Mouse (Mus musculus): ENCODE measurements around the gene Trpc4ap. TPM values are rescaled to one million over a fixed set of nuclear protein-coding genes. Genes with fewer than 3 reads are reported as not detected.
"Not testable (repeated sequence)": the region's sequence is repeated elsewhere in the genome, so short reads cannot be mapped to it uniquely, and the experiment has no call there.

Gene Trpc4ap
- total RNA-seq (2014; rRNA removed) (53.4 and 65.6 TPM in 2 replicates), polyA plus RNA-seq (2012; rRNA removed) (101 and 114 TPM in 2 replicates)

GRCm38 (mm10) chr2:155691723-155692493 lies at the start of gene Trpc4ap:
TSS of gene Trpc4ap (minus strand) at chr2:155692384.
- H3K36me3 ChIP-seq (ENCODE audit: control insufficient read depth, insufficient read depth, low read length) = no peaks in the 10 kb centered on the region
- H3K79me2 ChIP-seq (ENCODE audit: control insufficient read depth, insufficient read depth, low read length) = peaks cover 26% of the 10 kb centered on the region; the same call in 1 of the 2 replicates
- peak; percentile 79 for DNase-seq (ENCODE audit: extremely low read depth, low read depth, low spot score)
- WGBS = under 1% methylated on average over 72 of the region's 72 CpGs
- peak within 1 kb of the TSS; percentile 95 for H3K4me3 ChIP-seq (ENCODE audit: insufficient read depth, low read depth, low read length)
- peaks cover 20% of the 10 kb centered on the region for H3K4me1 ChIP-seq (ENCODE audit: control insufficient read depth, insufficient read depth, low read length)
- peak within 1 kb of the TSS; percentile 97 for H3K9ac ChIP-seq (ENCODE audit: low read depth, low read length)
- peak within 1 kb of the TSS; percentile 88 for H3K27ac ChIP-seq (replicated peaks; ENCODE audit: insufficient read depth, low read depth, low read length)
- TF ChIP-seq POLR2A (IDR thresholded peaks at IDR 0.05; ENCODE audit: extremely low read depth, insufficient read depth, low read length) (peak; percentile 80), CTCF (IDR thresholded peaks at IDR 0.05; ENCODE audit: low read depth, low read length) (peak; percentile 96)
- H3K27me3 ChIP-seq (ENCODE audit: control insufficient read depth, insufficient read depth, low read length) = no peaks in the 10 kb centered on the region

- no peaks in the 10 kb centered on the region for H3K36me3 ChIP-seq (ENCODE audit: control insufficient read depth, insufficient read depth, low read length)
- H3K4me1 ChIP-seq (ENCODE audit: control insufficient read depth, insufficient read depth, low read length) = no peaks in the 10 kb centered on the region
- DNase-seq (ENCODE audit: extremely low read depth, low read depth, low spot score) = no peak
- 79% methylated on average over 9 of the region's 9 CpGs for WGBS
- no peak overlapping the region for H3K4me3 ChIP-seq (ENCODE audit: insufficient read depth, low read depth, low read length)
- no peak overlapping the region for H3K9ac ChIP-seq (ENCODE audit: low read depth, low read length)
- no peaks in the 10 kb centered on the region for H3K79me2 ChIP-seq (ENCODE audit: control insufficient read depth, insufficient read depth, low read length)
- H3K27me3 ChIP-seq (ENCODE audit: control insufficient read depth, insufficient read depth, low read length) = no peaks in the 10 kb centered on the region
- no peak overlapping the region for H3K27ac ChIP-seq (replicated peaks; ENCODE audit: insufficient read depth, low read depth, low read length)
- no peak for TF ChIP-seq CTCF (IDR thresholded peaks at IDR 0.05; ENCODE audit: low read depth, low read length)
- TF ChIP-seq POLR2A (IDR thresholded peaks at IDR 0.05; ENCODE audit: extremely low read depth, insufficient read depth, low read length) = no peak
Observed at GRCm38 (mm10) chr2:155737803-155738202, 45.6 kb upstream of the Trpc4ap start.

GRCm38 (mm10) chr2:155736936-155737335 lies 44.8 kb upstream of the Trpc4ap start:
- no peaks in the 10 kb centered on the region for H3K36me3 ChIP-seq (ENCODE audit: control insufficient read depth, insufficient read depth, low read length)
- H3K79me2 ChIP-seq (ENCODE audit: control insufficient read depth, insufficient read depth, low read length) = no peaks in the 10 kb centered on the region
- 77% methylated on average over 6 of the region's 6 CpGs for WGBS
- no peak overlapping the region for H3K9ac ChIP-seq (ENCODE audit: low read depth, low read length)
- no peaks in the 10 kb centered on the region for H3K27me3 ChIP-seq (ENCODE audit: control insufficient read depth, insufficient read depth, low read length)
- H3K27ac ChIP-seq (replicated peaks; ENCODE audit: insufficient read depth, low read depth, low read length) = no peak overlapping the region
- DNase-seq (ENCODE audit: extremely low read depth, low read depth, low spot score) = no peak
- TF ChIP-seq POLR2A (IDR thresholded peaks at IDR 0.05; ENCODE audit: extremely low read depth, insufficient read depth, low read length) (no peak), CTCF (IDR thresholded peaks at IDR 0.05; ENCODE audit: low read depth, low read length) (no peak)
- H3K4me3 ChIP-seq (ENCODE audit: insufficient read depth, low read depth, low read length) = no peak overlapping the region
- no peaks in the 10 kb centered on the region for H3K4me1 ChIP-seq (ENCODE audit: control insufficient read depth, insufficient read depth, low read length)

- not testable (repeated sequence) for H3K36me3 ChIP-seq (ENCODE audit: control insufficient read depth, insufficient read depth, low read length); H3K27ac ChIP-seq (replicated peaks; ENCODE audit: insufficient read depth, low read depth, low read length); H3K79me2 ChIP-seq (ENCODE audit: control insufficient read depth, insufficient read depth, low read length); H3K9ac ChIP-seq (ENCODE audit: low read depth, low read length); H3K4me1 ChIP-seq (ENCODE audit: control insufficient read depth, insufficient read depth, low read length); H3K27me3 ChIP-seq (ENCODE audit: control insufficient read depth, insufficient read depth, low read length); DNase-seq (ENCODE audit: extremely low read depth, low read depth, low spot score); H3K4me3 ChIP-seq (ENCODE audit: insufficient read depth, low read depth, low read length)
- WGBS = 87% methylated on average over 5 of the region's 5 CpGs
Observed at GRCm38 (mm10) chr2:155735766-155736165, 43.6 kb upstream of the Trpc4ap start, which contains the start of gene Gm17581. TSS of gene Gm17581 (minus strand) at chr2:155735866.

GRCm38 (mm10) chr2:155735080-155735479 lies 42.9 kb upstream of the Trpc4ap start:
- Histone ChIP-seq H3K36me3 (ENCODE audit: control insufficient read depth, insufficient read depth, low read length) (no peaks in the 10 kb centered on the region), H3K27ac (replicated peaks; ENCODE audit: insufficient read depth, low read depth, low read length) (no peak overlapping the region), H3K9ac (ENCODE audit: low read depth, low read length) (no peak overlapping the region), H3K4me1 (ENCODE audit: control insufficient read depth, insufficient read depth, low read length) (no peaks in the 10 kb centered on the region), H3K79me2 (ENCODE audit: control insufficient read depth, insufficient read depth, low read length) (no peaks in the 10 kb centered on the region), H3K4me3 (ENCODE audit: insufficient read depth, low read depth, low read length) (no peak overlapping the region), H3K27me3 (ENCODE audit: control insufficient read depth, insufficient read depth, low read length) (no peaks in the 10 kb centered on the region)
- WGBS = 83% methylated on average over 5 of the region's 5 CpGs
- no peak for TF ChIP-seq POLR2A (IDR thresholded peaks at IDR 0.05; ENCODE audit: extremely low read depth, insufficient read depth, low read length)
- TF ChIP-seq CTCF (IDR thresholded peaks at IDR 0.05; ENCODE audit: low read depth, low read length) = no peak
- DNase-seq (ENCODE audit: extremely low read depth, low read depth, low spot score) = no peak

GRCm38 (mm10) chr2:155729158-155729645 lies 37.0 kb upstream of the Trpc4ap start, which contains the start of gene Edem2:
TSS of gene Edem2 (minus strand) at chr2:155729475.
- Histone ChIP-seq H3K36me3 (ENCODE audit: control insufficient read depth, insufficient read depth, low read length) (peaks cover 2% of the 10 kb centered on the region; the same call in 1 of the 2 replicates), H3K9ac (ENCODE audit: low read depth, low read length) (peak within 1 kb of the TSS; percentile 93), H3K79me2 (ENCODE audit: control insufficient read depth, insufficient read depth, low read length) (no peaks in the 10 kb centered on the region; the same call in 1 of the 2 replicates), H3K27ac (replicated peaks; ENCODE audit: insufficient read depth, low read depth, low read length) (peak within 1 kb of the TSS; percentile 17; the same call in 1 of the 2 replicates), H3K4me3 (ENCODE audit: insufficient read depth, low read depth, low read length) (peak within 1 kb of the TSS; percentile 91), H3K4me1 (ENCODE audit: control insufficient read depth, insufficient read depth, low read length) (peaks cover 11% of the 10 kb centered on the region), H3K27me3 (ENCODE audit: control insufficient read depth, insufficient read depth, low read length) (no peaks in the 10 kb centered on the region)
- DNase-seq (ENCODE audit: extremely low read depth, low read depth, low spot score) = peak; percentile 88
- under 1% methylated on average over 30 of the region's 33 CpGs for WGBS
- TF ChIP-seq POLR2A (IDR thresholded peaks at IDR 0.05; ENCODE audit: extremely low read depth, insufficient read depth, low read length) (peak; percentile 72), CTCF (IDR thresholded peaks at IDR 0.05; ENCODE audit: low read depth, low read length) (no peak)
